Mouse (Mus musculus) thymus, adult 2 months (tissue): ENCODE results near the gene Dennd4a.

Experiments
- CTCF ChIP-seq: fragments of 200-500 bp; IDR thresholded peaks from 2 replicates; pipeline ENCODE4 v1.5.1; 2012; ENCODE audit warnings: mild to moderate bottlenecking, control low read depth, low read length, moderate library complexity, borderline replicate concordance; ENCODE audit not compliant: control insufficient read depth, poor library complexity, insufficient read depth; ENCODE audit errors: extremely low read depth
- POLR2A ChIP-seq: fragments of 200-500 bp; IDR thresholded peaks from 2 replicates; pipeline ENCODE4 v1.6.1; 2012; ENCODE audit warnings: mild to moderate bottlenecking, low read length, control low read depth, moderate library complexity; ENCODE audit not compliant: control insufficient read depth, poor library complexity, insufficient read depth; ENCODE audit errors: extremely low read depth

DNA sequence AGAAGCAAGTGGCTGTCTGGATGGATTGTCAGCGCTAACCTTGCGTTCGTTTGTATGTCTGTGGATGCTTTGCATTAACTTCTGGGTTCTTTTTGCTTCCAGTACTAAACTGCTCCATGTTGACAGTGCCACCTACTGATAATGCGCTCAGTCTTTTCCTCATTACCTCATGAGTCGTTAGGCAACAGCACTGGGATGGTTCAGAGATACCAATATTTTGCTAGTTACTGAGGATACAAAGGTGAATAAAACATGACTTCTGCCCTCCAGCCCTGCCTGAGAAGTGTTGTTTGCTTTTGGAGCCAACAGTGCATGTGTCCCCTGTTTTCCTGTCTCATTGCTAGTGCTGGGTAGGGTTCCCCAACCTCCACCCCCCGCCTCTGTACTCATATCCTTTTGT is 3.1 kb downstream of the Dennd4a start:
- TF ChIP-seq CTCF (no peak), POLR2A (no peak)
